Mouse (Mus musculus) heart, embryonic 12.5 days (tissue): Measurements from ENCODE around the gene Fbxo48. TPM values are rescaled to one million over a fixed set of nuclear protein-coding genes. Genes with fewer than 3 reads are reported as not detected.

Experiments used
- ATAC-seq: fragments of 200-750 bp; cut with Nextera tagmentation; 2 replicates; pipeline ENCODE4 v1.8.0; 2017; ENCODE audit warnings: moderate TSS enrichment, moderate library complexity; ENCODE audit not compliant: insufficient number of reproducible peaks, low FRiP score
- H3K27ac ChIP-seq: fragments of 300-500 bp; sonication (generic); 2 replicates; pipeline ENCODE4 v1.5.1; 2016; ENCODE audit warnings: mild to moderate bottlenecking, moderate library complexity; ENCODE audit not compliant: poor library complexity, severe bottlenecking
- H3K27me3 ChIP-seq: fragments of 300-500 bp; sonication (generic); replicated peaks from 2 replicates; pipeline ENCODE4 v1.6.1; 2016; ENCODE audit warnings: mild to moderate bottlenecking, moderate library complexity
- H3K36me3 ChIP-seq: fragments of 300-500 bp; sonication (generic); 2 replicates; pipeline ENCODE4 v1.6.1; 2016; ENCODE audit warnings: mild to moderate bottlenecking, moderate library complexity
- H3K4me1 ChIP-seq: fragments of 300-500 bp; sonication (generic); replicated peaks from 2 replicates; pipeline ENCODE4 v1.6.1; 2016; ENCODE audit warnings: mild to moderate bottlenecking
- H3K4me2 ChIP-seq: fragments of 300-500 bp; sonication (generic); 2 replicates; pipeline ENCODE4 v1.6.1; 2016; ENCODE audit warnings: mild to moderate bottlenecking, moderate library complexity
- H3K4me3 ChIP-seq: fragments of 300-500 bp; sonication (generic); 2 replicates; pipeline ENCODE4 v1.5.1; 2016; ENCODE audit warnings: mild to moderate bottlenecking
- H3K9ac ChIP-seq: fragments of 300-500 bp; sonication (generic); 2 replicates; pipeline ENCODE4 v1.6.1; 2016; ENCODE audit warnings: mild to moderate bottlenecking, moderate library complexity
- H3K9me3 ChIP-seq: fragments of 300-500 bp; sonication (generic); replicated peaks from 2 replicates; pipeline ENCODE4 v1.6.1; 2016; ENCODE audit warnings: mild to moderate bottlenecking, moderate library complexity
- WGBS: fragments of 180-500 bp; shearing (Covaris S2); methylation state at CpG from one replicate; pipeline ENCODE4 v1.1.7; 2016; 5-methylcytosine and 5-hydroxymethylcytosine counted together
- polyA plus RNA-seq: library from polyadenylated mRNA; unstranded; fragments of >200 nt; fragmentation: Nextera tagmentation; extraction: Ambion mirVana; gene quantifications from 2 replicates; pipeline ENCODE4 v1.2.1, GENCODE M21; 2016

Gene Fbxo48
- polyA plus RNA-seq, 1 experiment from 2014 or later: 1.3 TPM

- H3K4me2 ChIP-seq: no peak overlapping the region
- no peaks in the 10 kb centered on the region for H3K27me3 ChIP-seq
- no peak overlapping the region for H3K4me3 ChIP-seq
- no peaks in the 10 kb centered on the region for H3K36me3 ChIP-seq
- H3K27ac ChIP-seq: no peak overlapping the region
- WGBS: 86% methylated on average over 4 of the region's 4 CpGs
- H3K9ac ChIP-seq: no peak overlapping the region
- no peak for ATAC-seq
- H3K4me1 ChIP-seq: no peaks in the 10 kb centered on the region
- no peaks in the 10 kb centered on the region for H3K9me3 ChIP-seq
Observed at GRCm38 (mm10) chr11:16999387-16999786, 48.2 kb downstream of the Fbxo48 start.

GRCm38 (mm10) chr11:16999933-17000332 lies 48.8 kb downstream of the Fbxo48 start:
- ATAC-seq: no peak
- Histone ChIP-seq H3K4me2 (no peak overlapping the region), H3K4me1 (no peaks in the 10 kb centered on the region), H3K27me3 (no peaks in the 10 kb centered on the region), H3K9me3 (no peaks in the 10 kb centered on the region), H3K4me3 (no peak overlapping the region), H3K36me3 (no peaks in the 10 kb centered on the region), H3K9ac (no peak overlapping the region), H3K27ac (no peak overlapping the region)

DNA sequence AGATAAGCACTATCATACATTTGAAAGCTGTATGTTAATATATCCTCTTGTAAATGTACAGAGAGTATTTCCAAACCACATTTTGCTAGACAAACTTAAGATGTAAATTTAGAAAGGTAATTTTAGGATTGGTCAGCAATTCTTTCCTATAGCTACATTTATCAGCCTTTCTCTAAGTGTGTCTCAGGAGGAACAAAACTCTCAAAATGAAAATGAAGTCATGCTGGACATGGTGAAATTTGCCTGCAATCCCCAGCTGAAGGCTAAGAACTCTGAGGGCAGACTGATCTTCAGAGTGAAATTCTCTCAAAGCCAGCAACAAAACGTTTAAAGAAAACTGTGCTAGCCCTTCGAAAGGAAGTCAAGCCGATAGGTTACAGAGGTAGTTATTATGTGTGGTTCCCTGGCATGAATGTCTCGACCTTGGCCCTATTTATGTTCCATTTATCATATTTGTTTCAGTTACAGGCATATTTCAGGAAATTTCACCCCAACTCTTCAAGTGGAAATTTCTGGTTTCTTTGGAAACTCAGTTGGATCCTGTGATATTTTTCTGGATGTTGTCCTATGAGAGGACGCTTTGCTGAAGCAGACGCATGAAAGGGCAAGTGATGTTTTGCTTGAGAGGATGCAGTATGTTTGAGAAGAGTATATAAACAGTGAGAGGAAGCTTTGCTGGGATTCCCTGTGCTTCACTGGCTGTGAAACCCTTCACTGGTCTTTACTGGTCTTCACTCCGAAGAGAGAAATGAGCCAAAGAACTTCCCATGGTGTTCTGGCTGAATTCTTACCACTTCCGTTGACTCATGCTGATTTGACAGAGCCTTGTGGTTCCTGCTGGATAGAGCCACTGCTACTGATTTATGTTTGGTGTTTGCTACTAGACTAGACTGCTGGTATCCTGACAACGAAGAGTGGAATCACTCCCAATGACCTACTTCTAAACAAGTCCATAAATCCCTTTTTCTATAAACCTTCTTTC lies 49.5 kb downstream of the Fbxo48 start:
- ATAC-seq: no peak

GRCm38 (mm10) chr11:17002739-17003373 lies 51.7 kb downstream of the Fbxo48 start:
- ATAC-seq: no peak
- no peak overlapping the region for H3K4me3 ChIP-seq
- no peaks in the 10 kb centered on the region for H3K36me3 ChIP-seq
- no peaks in the 10 kb centered on the region for H3K9me3 ChIP-seq
- H3K27me3 ChIP-seq: no peaks in the 10 kb centered on the region
- no peak overlapping the region for H3K9ac ChIP-seq
- H3K27ac ChIP-seq: no peak overlapping the region
- 67% methylated on average over 7 of the region's 7 CpGs for WGBS
- H3K4me1 ChIP-seq: no peaks in the 10 kb centered on the region
- no peak overlapping the region for H3K4me2 ChIP-seq

More for the DNA sequence above, 49.5 kb downstream of the Fbxo48 start:
- Histone ChIP-seq H3K4me1 (no peaks in the 10 kb centered on the region), H3K27ac (no peak overlapping the region), H3K36me3 (no peaks in the 10 kb centered on the region), H3K9ac (no peak overlapping the region), H3K4me3 (no peak overlapping the region), H3K9me3 (no peaks in the 10 kb centered on the region), H3K27me3 (no peaks in the 10 kb centered on the region), H3K4me2 (no peak overlapping the region)
- 68% methylated on average over 9 of the region's 9 CpGs for WGBS

GRCm38 (mm10) chr11:17003757-17004156 lies 52.6 kb downstream of the Fbxo48 start:
- Histone ChIP-seq H3K27ac (no peak overlapping the region), H3K27me3 (no peaks in the 10 kb centered on the region), H3K4me1 (no peaks in the 10 kb centered on the region), H3K4me3 (no peak overlapping the region), H3K9ac (no peak overlapping the region), H3K9me3 (no peaks in the 10 kb centered on the region), H3K4me2 (no peak overlapping the region), H3K36me3 (no peaks in the 10 kb centered on the region)
- ATAC-seq: no peak
- WGBS: 71% methylated on average over 3 of the region's 3 CpGs

Other genes with a start within 250 kb of the Fbxo48 start
- 2.4 and 2.6 TPM in 2 replicates for gene Egfr, start 199.2 kb upstream of the Fbxo48 start, polyA plus RNA-seq
- 9.6 and 9.9 TPM in 2 replicates for gene Cnrip1, start 100.2 kb downstream of the Fbxo48 start, polyA plus RNA-seq
- 6.0 and 7.5 TPM in 2 replicates for gene Plek, start 101.0 kb downstream of the Fbxo48 start, polyA plus RNA-seq
- gene Ppp3r1, start 207.9 kb downstream of the Fbxo48 start, polyA plus RNA-seq: 85.1 and 87.1 TPM in 2 replicates
- 21.9 and 22.4 TPM in 2 replicates for gene Wdr92, start 230.7 kb downstream of the Fbxo48 start, polyA plus RNA-seq